Mouse (Mus musculus) spleen, postnatal 36 days (tissue): ENCODE measurements around the gene Mical3.
A peak's percentile ranks its signal among the peaks of the same experiment; 100 is the strongest.

Experiments used
- DNase-seq, 2 experiments: peaks; one replicate each; pipeline ENCODE4 v3.0.0; 2022; ENCODE audit warnings: low spot score in 2 of 2, mixed read lengths in 1 of 2

Mical3 gene

DNA sequence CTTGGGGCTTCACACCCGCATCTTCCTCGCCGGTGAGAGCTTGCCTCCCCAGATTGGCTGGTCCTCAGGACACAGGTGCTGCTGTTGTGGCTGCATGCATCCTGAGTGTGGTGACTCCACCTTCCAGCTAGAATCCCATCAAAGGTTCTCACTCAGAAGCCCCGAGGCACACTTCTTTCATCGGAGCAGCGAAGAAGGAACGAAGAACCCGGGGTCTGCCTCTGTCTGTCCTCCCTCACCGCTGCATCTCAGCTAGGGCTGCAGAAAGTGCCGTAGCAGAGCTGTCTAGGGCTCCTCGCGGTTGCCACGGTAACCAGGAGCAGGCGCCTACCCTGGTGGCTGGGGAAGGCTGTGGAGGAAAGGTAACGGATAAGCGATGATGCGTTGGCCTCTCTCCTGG is at the start of gene Mical3:
Mical3 (minus strand) TSS at position 227 of the 400 bp plus-strand sequence.
- no peak for DNase-seq

DNA sequence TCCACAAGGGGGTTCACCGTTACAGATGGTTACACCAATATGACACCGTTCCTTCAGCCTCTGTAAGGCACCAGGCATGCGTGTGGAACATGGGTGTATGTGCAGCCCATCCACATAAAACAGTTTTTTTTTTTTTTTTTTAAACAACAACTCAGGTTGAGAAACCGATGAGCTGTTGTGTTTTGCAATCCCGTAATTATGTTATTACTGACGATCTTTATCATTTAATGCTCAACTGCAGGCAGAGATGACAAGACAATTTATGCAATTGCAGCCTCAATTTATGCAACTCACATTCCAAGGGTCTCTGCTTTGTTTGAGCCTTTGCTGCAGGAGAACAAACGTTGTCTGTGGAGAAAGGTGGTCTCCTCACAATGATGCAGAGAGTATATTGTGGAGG is 49.0 kb upstream of the Mical3 start:
- no peak for DNase-seq

DNA sequence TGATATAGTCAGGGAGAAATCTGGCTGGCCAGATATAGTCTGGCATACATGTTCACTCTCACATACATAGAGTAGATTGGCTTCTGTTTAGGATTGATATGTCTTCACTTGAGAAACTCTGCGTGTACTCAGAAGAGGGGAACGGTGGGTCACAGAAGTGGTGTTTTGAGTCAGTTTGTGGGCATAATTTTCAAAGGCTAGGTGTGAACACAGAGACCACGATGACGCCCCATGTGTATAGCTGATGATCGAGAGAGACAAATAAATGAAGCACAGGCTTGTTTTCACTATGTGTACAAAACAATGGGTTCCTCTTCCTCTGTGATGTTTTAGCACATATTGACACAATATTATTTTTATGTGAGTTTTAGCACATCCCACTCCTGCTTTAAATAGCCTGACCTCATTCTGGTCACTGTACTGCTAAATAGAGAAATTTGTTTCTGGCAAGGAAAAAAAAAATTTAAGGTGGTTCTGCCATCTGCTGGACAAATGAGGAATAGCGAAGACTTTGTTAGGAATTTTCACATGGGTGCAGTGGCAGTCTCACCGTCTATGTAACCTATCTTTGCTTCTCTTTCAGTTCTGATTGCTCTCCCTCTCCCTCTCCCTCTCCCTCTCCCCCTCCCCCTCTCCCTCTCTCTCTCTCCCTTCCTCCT is 48.0 kb upstream of the Mical3 start:
- DNase-seq = peak; percentile 22 to 29

DNA sequence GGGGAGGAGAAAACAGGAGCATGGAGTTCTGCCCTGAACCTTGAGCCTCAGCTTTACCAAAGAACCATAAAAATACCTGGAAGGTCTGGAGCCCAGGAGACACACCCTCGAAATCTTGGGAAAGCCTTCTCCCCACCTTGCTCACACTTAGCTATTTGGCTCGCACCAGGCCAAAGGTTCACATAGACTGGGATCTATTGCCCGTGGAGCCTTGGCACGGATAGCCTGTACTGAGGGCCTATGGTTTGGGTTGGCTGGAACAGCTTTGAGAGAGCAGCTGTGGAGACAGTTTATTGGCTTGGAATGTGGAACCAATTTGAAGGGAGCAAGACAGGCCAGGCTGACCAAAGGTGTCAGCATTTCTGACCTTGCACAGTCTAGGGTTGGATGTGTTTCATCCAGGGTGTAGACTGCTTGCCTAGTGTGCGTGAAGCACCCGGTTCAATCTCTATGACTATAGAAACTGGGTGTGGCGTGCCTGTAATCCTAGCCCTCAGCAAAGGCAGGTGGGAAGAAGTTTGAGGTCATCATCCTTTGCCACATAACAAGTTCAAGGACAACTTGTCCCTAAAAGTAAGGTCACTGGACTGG is 46.4 kb upstream of the Mical3 start:
- no peak for DNase-seq

DNA sequence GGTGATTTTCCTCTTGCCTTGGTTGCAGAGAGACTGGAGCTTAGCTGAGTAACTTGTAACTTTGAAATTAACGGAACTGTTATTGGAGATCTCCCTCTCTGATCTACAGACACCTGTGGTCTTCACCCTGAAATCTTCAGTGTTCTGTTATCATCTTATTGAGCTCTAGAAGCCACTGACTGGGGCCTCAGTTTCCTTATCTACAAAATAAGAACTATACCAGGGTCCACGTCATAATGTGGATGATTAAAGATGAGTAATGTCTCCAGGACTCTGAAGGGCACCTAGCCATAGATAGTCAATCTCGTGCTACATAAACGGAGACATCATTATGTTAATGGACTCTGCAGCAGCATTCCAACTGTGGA is 45.9 kb upstream of the Mical3 start:
- no peak for DNase-seq

DNA sequence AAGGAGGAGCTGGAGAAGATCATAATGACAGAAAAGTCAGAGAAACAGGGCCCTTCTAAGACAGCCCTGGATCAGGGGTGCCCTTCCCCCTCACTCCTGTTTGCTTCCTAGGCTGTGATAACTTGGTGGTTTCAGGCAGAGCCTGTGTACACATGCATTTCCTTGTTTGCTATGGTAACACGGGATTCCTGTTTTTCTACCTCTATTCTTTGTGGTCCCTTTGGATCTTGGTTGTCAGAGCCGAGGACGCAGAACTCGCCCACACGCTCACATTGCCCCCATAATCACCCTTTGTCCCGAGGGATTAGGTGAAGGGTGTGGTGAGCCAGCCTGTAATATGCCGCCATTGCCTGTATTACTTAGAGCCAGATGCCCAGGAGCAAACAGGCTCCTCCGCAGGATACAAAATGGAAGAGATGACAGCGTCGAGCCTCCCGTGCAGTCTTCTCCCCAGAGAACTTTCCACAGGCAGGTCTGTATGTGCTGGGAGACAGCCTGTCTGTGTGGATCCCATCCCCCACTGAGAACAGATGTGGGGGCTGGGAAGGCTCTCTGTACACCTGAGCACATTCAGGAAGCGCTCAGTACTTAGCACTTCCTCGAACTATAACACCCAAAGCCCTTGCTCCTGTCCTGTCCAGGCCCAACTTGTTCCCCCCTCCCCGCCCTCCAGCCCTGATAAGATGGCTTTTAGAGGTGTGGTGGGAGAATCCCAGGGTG is 45.4 kb upstream of the Mical3 start:
- no peak for DNase-seq

DNA sequence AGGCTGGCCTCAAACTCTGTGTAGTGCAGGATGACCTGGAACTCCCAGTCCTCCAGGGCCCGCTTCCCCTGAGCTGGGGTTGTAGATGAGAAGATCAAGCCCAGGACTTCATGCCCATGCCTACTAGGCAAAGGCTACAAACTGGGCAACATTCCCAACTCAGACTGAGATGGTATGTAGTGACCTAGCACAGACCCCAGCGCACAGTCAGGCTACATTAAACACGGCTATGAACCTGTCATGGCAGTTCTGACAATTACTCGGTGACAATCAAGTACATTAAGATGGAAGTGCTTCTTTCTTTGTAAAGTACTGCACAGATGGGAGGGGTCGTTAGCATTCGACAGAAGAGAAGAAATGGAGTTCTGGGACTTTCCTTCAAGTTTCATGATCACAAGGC is 44.0 kb upstream of the Mical3 start:
- no peak for DNase-seq

DNA sequence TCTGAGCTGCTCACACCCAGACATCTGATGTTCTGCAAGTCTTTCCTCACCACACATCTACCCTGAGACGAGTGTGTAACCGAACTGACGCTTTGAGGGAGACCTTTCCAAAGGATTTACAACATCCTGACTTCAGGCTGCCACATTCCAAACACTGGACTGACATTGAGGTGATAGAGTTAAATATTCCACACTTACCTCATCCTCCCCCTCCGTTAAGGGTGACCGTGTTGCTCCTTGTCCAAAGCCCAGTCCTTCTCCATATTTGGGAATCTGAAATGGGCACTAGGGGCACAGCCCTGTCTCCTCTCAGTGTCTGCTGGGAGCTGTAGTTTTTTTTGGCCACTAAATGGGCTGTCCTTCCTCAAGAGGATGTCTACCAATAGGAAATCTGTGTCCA is 42.7 kb upstream of the Mical3 start:
- no peak for DNase-seq

DNA sequence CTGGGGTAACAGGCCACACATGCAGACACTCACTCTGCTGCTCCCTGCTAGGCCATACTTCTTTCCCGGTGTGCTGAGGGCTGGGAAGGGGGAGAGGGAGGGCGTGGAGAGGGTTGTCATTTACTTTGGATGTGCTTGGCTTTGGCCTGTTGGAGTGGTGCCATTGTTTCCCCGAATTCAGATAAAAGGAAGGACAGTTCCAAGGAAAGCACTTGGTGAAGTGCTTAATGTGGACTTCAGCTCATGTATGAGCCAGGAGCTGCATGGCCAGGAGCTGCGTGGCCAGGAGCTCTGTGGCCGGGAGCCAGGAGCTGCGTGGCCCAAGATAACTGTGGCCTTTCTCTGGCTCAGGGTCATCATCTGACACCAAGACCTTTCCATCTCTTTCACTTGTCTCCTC is 40.3 kb upstream of the Mical3 start:
- no peak for DNase-seq

DNA sequence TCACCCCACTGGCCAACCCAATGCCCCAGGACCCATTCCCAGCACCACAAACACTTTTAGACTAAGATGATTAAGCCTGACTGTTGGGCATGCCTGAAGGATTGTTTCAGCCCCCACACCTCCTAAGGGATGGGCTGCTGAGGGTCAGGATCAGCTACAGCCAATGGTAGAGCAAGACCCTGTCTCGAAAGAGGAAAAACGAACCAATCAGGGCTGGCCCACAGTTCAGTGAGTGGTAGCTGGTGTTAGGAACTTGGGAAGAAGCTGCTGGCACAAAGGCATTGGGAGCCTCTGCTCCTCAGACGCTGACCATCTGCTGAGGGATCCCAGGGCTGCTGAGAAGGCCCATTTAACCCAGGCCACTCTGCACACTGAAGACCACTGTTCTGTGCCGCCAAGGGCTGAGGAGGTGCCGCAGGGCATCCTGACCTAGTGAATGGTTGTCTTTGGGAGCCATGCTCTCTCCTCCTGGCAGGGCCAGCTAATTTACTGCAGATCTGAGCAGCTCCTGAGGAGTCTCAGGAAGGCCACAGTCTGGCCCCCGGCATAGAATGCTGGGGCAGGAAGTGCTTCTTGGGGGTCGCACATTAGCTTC is 36.7 kb upstream of the Mical3 start:
- no peak for DNase-seq

DNA sequence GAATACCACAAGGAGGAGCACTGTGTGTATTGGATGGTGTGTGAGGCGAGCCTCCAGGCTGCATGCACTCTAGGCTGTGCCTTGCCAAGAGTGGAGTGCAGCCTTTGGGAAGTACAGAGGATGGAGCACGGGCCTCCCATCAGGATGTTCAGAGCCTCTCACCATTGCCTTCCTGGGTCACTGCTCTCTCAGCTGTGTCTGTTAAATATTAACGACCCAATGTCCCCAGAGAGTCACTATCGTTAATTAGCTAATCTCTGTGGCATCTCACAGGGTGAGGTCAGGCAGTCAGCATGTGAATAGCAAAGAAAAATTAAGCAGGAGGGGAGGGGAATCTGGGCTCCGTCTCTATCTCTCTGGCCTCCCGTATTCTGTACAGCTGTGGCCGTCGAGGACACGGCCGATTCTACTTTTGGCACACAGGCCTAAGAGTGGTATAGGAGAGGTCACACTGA is 35.3 kb upstream of the Mical3 start:
- DNase-seq = no peak

DNA sequence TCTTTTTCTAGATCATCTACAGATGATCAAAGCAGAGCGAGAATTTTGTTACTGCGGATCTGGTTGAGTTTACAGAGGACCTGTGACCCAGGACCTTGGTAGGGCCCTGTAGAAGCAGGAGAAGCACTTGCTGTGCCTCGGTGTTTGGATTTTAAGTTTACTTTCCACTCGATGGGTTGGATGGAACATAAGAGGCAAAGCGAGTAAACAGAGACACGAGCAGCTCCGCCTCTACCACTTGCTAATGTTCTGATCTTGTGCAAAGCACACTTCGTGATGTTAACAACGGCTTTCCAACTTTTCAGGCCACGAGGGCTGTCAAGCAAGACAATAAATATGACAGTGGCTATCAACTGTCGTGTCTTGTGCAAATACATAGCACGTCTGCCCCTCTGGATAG is 31.8 kb upstream of the Mical3 start:
- no peak for DNase-seq

DNA sequence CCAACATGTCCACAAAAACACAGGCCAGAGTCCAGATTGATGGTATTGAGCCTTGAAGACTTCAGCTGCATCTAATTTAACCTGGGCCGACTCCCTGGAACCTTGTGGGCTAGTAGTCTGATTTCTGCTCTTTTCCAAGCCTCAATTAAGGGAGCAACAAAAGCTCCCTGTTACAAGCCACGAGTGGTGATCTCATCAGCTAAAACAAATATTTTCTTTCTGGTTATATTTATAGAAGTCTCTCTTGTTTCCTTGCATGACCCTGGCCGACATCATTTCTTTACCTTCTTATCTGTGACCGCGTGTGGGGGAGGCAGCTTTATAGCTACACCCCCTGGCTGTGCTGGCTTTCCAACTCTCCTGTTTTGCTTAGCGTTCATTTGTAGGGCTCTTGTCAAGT is 29.3 kb upstream of the Mical3 start:
- DNase-seq = no peak

DNA sequence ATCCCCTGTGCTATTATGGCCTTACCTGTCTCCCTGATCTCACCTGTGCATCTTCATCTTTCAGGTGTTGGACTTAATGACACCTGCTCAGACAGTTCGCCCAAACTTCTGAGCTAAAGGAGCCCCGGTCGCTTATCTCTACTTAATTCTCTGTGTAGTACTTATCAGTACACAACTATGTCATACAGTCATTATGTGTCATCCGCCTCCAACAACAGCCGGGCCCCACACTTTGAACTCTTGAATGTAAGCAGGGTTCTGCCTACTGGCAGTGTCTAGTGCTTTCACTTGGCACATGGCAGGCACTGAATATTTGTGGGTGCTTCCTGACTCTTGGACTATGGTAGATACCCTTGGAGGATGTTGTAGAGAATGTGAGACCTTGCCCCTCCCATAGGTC is 28.8 kb upstream of the Mical3 start:
- DNase-seq = no peak

DNA sequence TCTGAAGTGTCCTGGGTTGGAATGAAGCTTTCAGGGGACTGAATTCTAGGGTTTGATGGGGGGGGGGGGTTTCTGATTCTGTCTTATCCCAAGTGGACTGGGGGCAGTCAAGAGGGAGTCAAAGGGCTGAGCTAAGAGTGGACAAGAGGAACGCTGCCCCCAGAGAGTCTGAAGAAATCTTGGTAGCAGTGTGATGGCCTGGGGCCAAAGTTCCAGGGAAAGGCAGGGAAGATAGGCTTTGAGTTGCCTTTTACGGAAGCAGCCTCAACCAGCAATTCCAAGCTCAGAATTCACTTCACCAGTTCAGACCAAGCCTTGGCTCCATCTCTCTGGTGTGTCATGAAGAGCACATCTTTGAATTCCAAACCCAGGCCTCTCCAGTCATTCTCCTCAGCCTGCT is 25.2 kb upstream of the Mical3 start:
- DNase-seq = no peak

DNA sequence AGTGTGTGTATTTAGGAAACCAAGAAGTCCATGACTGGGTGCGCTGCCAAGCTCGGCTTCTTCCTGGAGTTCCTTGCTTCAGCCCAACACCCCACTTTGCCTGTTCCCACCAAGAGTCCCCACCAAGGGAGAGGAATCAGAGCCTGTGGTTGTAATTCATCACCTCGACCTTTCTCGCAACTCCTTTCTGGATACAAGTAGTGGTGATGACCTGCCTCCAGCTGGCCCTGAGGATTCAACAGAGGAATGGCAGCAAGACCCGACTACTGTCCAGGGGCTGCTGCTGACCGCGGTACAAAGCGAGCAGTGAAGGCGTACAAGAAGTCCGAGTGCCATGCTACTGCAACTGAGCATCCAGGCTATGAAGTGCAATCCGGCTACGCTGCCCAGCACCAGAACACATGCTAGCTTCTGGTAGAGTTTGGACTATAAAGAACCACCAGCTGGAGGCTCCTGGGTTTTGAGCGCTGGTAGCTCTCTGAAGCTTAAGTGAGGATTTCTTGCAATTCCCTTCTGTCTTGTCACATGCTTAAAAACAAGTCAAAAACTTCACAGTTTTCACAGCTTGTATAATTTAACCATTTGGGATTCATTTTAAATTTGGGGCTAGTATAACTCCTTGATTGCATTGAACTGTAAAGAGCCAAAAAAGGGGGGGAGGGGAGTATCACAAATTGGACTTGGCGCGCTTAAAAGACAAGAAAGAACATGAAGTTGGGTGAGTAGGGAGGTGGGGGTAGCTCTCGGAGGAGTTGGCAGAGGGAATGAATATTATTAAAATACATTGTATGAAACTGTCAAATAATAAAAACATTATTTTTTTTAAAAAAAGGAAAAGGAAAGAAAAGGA is 23.9 kb upstream of the Mical3 start:
- DNase-seq = no peak

DNA sequence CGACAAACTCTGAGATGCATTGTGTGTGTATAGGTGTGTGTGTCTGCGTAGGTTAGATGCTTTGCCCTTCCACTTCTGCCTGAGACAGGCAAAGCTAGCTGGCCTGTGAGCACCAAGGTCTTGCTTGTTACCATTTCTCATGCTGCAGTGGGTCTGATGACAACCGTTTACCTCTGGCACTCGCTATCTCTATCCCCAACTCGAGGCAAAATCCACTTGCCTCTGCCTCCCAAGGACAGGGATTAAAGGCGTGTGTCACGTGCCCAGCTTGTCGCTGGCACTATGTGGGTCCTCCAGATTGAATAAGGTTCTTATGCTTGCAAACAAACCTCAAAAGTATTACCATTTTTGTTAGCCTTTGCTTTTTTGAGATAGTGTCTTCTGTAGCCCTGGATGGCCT is 22.4 kb upstream of the Mical3 start:
- no peak for DNase-seq

DNA sequence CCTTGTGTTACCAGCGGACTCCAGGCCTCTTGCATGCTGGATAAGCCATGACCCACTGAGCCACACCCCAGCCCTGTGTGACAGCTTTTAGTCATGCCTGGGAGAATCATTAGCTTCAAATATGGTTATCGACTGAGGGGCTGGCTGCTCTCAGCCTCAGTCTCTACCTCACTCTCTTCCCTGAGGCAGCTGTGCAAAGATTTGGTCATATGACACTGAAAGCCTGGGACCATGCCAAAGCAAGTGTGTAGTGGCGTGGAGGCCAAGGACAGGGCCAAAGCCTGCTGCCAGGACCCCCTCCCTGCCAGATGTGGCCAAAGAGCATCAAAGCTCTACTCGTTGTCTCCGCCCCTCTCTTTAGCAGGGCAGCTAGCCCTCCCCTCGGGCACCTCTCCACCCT is 20.9 kb upstream of the Mical3 start:
- no peak for DNase-seq

DNA sequence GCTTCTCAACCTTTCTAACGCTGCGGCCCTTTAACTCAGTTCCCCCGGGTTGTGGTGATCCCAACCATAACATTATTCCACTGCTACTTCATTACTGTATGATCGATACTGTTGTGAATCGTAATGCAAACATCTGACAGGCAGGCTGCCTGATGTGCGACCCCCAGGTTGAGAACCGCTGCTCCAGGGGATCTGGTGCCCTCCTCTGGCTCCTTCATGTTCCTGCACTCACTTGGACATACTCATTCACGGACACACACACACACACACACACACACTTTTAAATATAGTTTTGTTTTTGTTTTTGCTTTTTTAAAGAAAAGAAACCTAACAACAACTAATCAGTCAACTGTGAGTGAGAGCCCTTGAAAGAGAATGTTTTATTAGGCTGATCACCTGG is 19.3 kb upstream of the Mical3 start:
- DNase-seq = no peak

DNA sequence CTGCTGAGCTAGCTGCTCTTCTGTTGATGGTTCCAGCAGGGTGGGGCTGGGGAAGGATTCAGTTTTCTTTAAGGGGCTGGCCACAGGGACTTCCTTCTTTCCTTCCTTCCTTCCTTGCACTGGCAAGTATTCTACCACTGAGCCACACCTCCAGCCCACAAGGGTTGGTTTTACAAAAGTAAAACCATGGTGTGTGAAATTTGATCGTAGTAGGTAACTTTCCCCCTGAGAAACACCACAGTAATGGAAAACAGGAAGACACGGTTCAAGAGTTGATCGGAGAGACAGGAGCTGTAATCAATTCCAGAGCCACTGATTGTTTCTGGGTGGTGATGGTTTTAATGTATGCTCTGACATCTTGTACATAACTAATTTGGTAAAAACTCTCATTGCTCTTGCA is 18.6 kb upstream of the Mical3 start:
- no peak for DNase-seq

DNA sequence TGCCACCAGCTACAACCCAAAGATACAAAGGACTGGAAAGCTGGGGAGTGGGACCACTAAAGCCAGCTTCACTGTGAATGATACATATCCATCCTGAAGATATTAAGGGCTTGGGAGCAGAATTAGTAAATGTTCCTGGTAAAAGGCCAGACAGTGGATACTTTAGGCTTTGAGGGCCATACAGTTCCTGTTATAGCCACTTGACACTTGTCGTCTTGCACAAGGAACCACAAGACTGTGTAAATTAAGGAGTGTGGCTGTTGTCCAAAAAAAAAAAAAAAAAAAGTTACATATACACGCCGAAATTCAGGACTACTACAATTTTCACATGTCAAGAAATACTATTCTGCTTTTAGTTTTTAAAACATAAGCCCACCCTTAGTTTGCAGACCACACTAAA is 17.6 kb upstream of the Mical3 start:
- DNase-seq = no peak

DNA sequence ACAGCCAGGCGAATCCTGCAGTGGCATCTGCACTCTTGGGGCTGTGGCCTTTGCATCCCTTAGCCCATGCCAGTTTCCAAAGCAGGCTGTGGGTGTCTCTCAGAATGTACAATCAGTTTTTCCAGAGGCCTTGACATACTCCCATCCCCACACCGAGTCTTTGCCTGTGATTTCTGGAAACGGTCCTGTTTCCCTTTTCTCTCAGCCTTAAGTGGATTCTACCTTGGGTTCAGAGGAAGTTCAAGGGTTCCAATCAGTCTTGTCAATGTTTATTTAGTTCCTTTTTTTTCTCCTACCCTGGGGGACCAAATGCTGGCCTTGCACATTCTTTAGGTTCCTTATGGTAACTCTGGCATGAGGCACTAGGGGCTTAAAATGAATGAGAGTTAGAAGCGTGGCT is 16.0 kb upstream of the Mical3 start:
- no peak for DNase-seq
